Mouse (Mus musculus): ENCODE results near the gene Tenm2. TPM values are rescaled to one million over a fixed set of nuclear protein-coding genes. Genes with fewer than 3 reads are reported as not detected.

Gene Tenm2
- total RNA-seq, 1 experiment from 2014 or later: 0.85 TPM

GRCm38 (mm10) chr11:36264776-36265466 lies 970.8 kb downstream of the Tenm2 start:
- DNase-seq: peak; percentile 44

- no peak for DNase-seq
Measured at GRCm38 (mm10) chr11:36263840-36264239, 971.9 kb downstream of the Tenm2 start.

- no peak for DNase-seq
Measured at GRCm38 (mm10) chr11:36257187-36257586, 978.6 kb downstream of the Tenm2 start.

GRCm38 (mm10) chr11:36256747-36257146 lies 979.0 kb downstream of the Tenm2 start:
- no peak for DNase-seq

- DNase-seq: no peak
Measured at GRCm38 (mm10) chr11:36254019-36254418, 981.7 kb downstream of the Tenm2 start.

GRCm38 (mm10) chr11:36250111-36250510 lies 985.7 kb downstream of the Tenm2 start:
- DNase-seq: no peak

GRCm38 (mm10) chr11:36246152-36246551 lies 989.6 kb downstream of the Tenm2 start:
- no peak for DNase-seq

GRCm38 (mm10) chr11:36244491-36244882 lies 991.3 kb downstream of the Tenm2 start:
- DNase-seq: no peak

GRCm38 (mm10) chr11:36243747-36244490 lies 991.8 kb downstream of the Tenm2 start:
- DNase-seq: peak; percentile 12

GRCm38 (mm10) chr11:36238890-36239289 lies 996.9 kb downstream of the Tenm2 start:
- DNase-seq: no peak

- DNase-seq: no peak
Measured at GRCm38 (mm10) chr11:36228654-36229053, 1007.1 kb downstream of the Tenm2 start.

- DNase-seq: no peak
Measured at GRCm38 (mm10) chr11:36228196-36228595, 1007.6 kb downstream of the Tenm2 start.

- no peak for DNase-seq
Measured at GRCm38 (mm10) chr11:36226061-36226460, 1009.7 kb downstream of the Tenm2 start.

- DNase-seq: no peak
Measured at GRCm38 (mm10) chr11:36223716-36224439, 1011.9 kb downstream of the Tenm2 start.

- no peak for DNase-seq
Measured at GRCm38 (mm10) chr11:36222071-36222470, 1013.7 kb downstream of the Tenm2 start.

- DNase-seq: peak; percentile 74
Measured at GRCm38 (mm10) chr11:36221271-36221975, 1014.3 kb downstream of the Tenm2 start.

- DNase-seq: peak; percentile 4
Measured at GRCm38 (mm10) chr11:36220651-36221050, 1015.1 kb downstream of the Tenm2 start.

- DNase-seq: no peak
Measured at GRCm38 (mm10) chr11:36219586-36219985, 1016.2 kb downstream of the Tenm2 start.

- no peak for DNase-seq
Measured at GRCm38 (mm10) chr11:36214589-36214988, 1021.2 kb downstream of the Tenm2 start.

GRCm38 (mm10) chr11:36204381-36204780 lies 1031.4 kb downstream of the Tenm2 start:
- DNase-seq: no peak

- no peak for DNase-seq
Measured at GRCm38 (mm10) chr11:36203896-36204295, 1031.9 kb downstream of the Tenm2 start.

GRCm38 (mm10) chr11:36194348-36194747 lies 1041.4 kb downstream of the Tenm2 start:
- DNase-seq: no peak
